Mouse (Mus musculus) liver, embryonic 12.5 days (tissue): Measurements from ENCODE around the gene Nagpa. TPM values are rescaled to one million over a fixed set of nuclear protein-coding genes. Genes with fewer than 3 reads are reported as not detected.

Experiments
- ATAC-seq: fragments of 200-750 bp; cut with Nextera tagmentation; 2 replicates; pipeline ENCODE4 v1.8.0; 2017; ENCODE audit warnings: moderate number of reproducible peaks, mild to moderate bottlenecking, moderate library complexity
- H3K27ac ChIP-seq: fragments of 300-500 bp; sonication (generic); 2 replicates; pipeline ENCODE4 v1.5.1; 2016; ENCODE audit warnings: mild to moderate bottlenecking
- H3K27me3 ChIP-seq: fragments of 300-500 bp; sonication (generic); replicated peaks from 2 replicates; pipeline ENCODE4 v1.6.1; 2016; ENCODE audit warnings: mild to moderate bottlenecking, moderate library complexity
- H3K36me3 ChIP-seq: fragments of 300-500 bp; sonication (generic); 2 replicates; pipeline ENCODE4 v1.6.1; 2016; ENCODE audit warnings: mild to moderate bottlenecking, moderate library complexity
- H3K4me1 ChIP-seq: fragments of 300-500 bp; sonication (generic); 2 replicates; pipeline ENCODE4 v1.6.1; 2016
- H3K4me2 ChIP-seq: fragments of 300-500 bp; sonication (generic); 2 replicates; pipeline ENCODE4 v1.6.1; 2016; ENCODE audit warnings: mild to moderate bottlenecking, moderate library complexity
- H3K4me3 ChIP-seq: fragments of 300-500 bp; sonication (generic); 2 replicates; pipeline ENCODE4 v1.5.1; 2016; ENCODE audit warnings: mild to moderate bottlenecking, moderate library complexity
- H3K9ac ChIP-seq: fragments of 300-500 bp; sonication (generic); 2 replicates; pipeline ENCODE4 v1.6.1; 2016; ENCODE audit warnings: mild to moderate bottlenecking, moderate library complexity
- H3K9me3 ChIP-seq: fragments of 300-500 bp; sonication (generic); replicated peaks from 2 replicates; pipeline ENCODE4 v1.6.1; 2016; ENCODE audit warnings: mild to moderate bottlenecking, moderate library complexity
- WGBS: fragments of 180-500 bp; shearing (Covaris S2); methylation state at CpG from one replicate; pipeline ENCODE4 v1.1.7; 2016; ENCODE audit not compliant: insufficient replicate concordance; 5-methylcytosine and 5-hydroxymethylcytosine counted together
- polyA plus RNA-seq: library from polyadenylated mRNA; unstranded; fragments of >200 nt; fragmentation: Nextera tagmentation; extraction: Ambion mirVana; gene quantifications from 2 replicates; pipeline ENCODE4 v1.2.1, GENCODE M21; 2016

Nagpa gene
- polyA plus RNA-seq, 1 experiment from 2014 or later = 19.3 TPM

GRCm38 (mm10) chr16:5185691-5186090 is 18.1 kb downstream of the Nagpa start:
- WGBS = 66% methylated on average over 7 of the region's 7 CpGs
- no peaks in the 10 kb centered on the region for H3K36me3 ChIP-seq
- peaks cover 11% of the 10 kb centered on the region for H3K27me3 ChIP-seq
- no peak for ATAC-seq
- H3K4me1 ChIP-seq = no peaks in the 10 kb centered on the region
- no peak overlapping the region for H3K4me3 ChIP-seq
- no peak overlapping the region for H3K4me2 ChIP-seq
- H3K9ac ChIP-seq = no peak overlapping the region
- no peaks in the 10 kb centered on the region for H3K9me3 ChIP-seq
- no peak overlapping the region for H3K27ac ChIP-seq

DNA sequence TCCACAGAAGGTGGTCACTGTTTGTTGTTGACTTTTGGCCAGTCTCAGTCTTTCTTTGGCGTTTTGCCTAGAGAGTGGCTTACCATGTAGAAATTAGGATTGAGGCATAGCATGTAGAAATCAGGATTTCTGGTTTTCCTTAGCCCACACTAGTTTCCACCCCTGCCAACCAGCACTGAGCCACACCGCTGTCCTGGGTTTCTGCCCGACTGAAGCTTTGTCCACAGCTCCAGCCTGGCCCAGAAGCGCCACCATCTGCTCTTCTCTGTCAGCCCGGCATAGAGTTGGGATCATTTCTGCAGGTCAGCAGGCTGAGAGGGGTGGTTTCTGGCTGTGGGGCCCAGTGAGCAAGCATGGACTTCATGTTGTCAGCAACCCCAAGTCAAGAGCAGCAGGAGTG is 18.9 kb downstream of the Nagpa start:
- no peaks in the 10 kb centered on the region for H3K9me3 ChIP-seq
- no peak overlapping the region for H3K4me3 ChIP-seq
- WGBS = 56% methylated on average over 5 of the region's 5 CpGs
- ATAC-seq = no peak
- no peaks in the 10 kb centered on the region for H3K4me1 ChIP-seq
- no peak overlapping the region for H3K4me2 ChIP-seq
- H3K36me3 ChIP-seq = no peaks in the 10 kb centered on the region
- H3K27me3 ChIP-seq = peaks cover 10% of the 10 kb centered on the region
- no peak overlapping the region for H3K9ac ChIP-seq
- no peak overlapping the region for H3K27ac ChIP-seq

- ATAC-seq = no peak
- Histone ChIP-seq H3K27me3 (peaks cover 5% of the 10 kb centered on the region), H3K4me2 (no peak overlapping the region), H3K9ac (no peak overlapping the region), H3K27ac (no peak overlapping the region), H3K4me3 (no peak overlapping the region), H3K4me1 (no peaks in the 10 kb centered on the region), H3K9me3 (no peaks in the 10 kb centered on the region), H3K36me3 (no peaks in the 10 kb centered on the region)
- WGBS = 39% methylated on average over 8 of the region's 8 CpGs
Measured at GRCm38 (mm10) chr16:5184101-5184500, 19.7 kb downstream of the Nagpa start.

- ATAC-seq = no peak
- H3K9ac ChIP-seq = no peak overlapping the region
- H3K4me2 ChIP-seq = no peak overlapping the region
- H3K9me3 ChIP-seq = no peaks in the 10 kb centered on the region
- 64% methylated on average over 18 of the region's 18 CpGs for WGBS
- no peak overlapping the region for H3K27ac ChIP-seq
- H3K27me3 ChIP-seq = peaks cover 5% of the 10 kb centered on the region
- H3K4me3 ChIP-seq = no peak overlapping the region
- H3K4me1 ChIP-seq = no peaks in the 10 kb centered on the region
- H3K36me3 ChIP-seq = no peaks in the 10 kb centered on the region
Measured at GRCm38 (mm10) chr16:5183310-5183975, 20.4 kb downstream of the Nagpa start.

DNA sequence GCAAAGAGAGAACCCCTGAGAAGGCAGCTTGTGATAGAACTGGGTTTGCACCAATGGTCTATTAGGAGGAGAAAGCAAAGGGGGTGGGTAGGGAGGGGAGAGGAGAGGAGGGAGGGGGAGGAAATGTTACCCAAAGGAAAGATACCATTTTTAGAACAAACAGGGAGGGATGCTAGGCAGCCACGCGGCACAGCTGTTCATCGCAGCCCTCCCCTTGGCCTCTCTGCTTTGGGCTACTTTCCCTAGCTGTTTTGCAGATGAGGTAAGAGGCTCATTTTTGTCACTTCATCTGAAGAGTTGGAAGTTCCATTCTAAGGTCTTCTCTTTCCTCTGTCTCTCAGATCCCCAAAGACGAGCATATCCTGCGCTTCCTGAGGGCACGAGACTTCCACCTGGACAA is 31.2 kb downstream of the Nagpa start:
- Histone ChIP-seq H3K4me3 (no peak overlapping the region), H3K36me3 (no peaks in the 10 kb centered on the region), H3K9me3 (no peaks in the 10 kb centered on the region), H3K27ac (no peak overlapping the region), H3K4me2 (no peak overlapping the region), H3K9ac (no peak overlapping the region), H3K4me1 (no peaks in the 10 kb centered on the region), H3K27me3 (no peaks in the 10 kb centered on the region)
- ATAC-seq = no peak
- 67% methylated on average over 6 of the region's 6 CpGs for WGBS

DNA sequence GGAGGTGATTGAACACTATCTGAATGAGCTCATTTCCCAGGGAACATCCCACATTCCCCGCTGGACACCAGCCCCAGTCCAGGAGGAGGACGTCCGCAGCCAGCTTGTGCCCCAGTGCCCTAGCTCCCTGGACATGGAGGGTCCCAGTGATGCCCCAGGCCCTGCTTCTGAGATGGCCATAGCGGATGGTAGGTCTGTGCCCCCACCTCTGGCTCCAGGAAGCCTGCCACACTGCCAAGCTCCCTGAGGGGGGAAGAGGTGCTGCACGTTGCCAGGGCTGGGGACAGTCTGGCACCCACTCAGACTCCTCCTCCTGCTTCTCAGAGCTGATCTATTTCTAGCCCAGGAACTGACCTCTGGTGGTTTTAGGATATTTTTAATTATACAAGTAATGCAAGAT is 35.0 kb downstream of the Nagpa start:
- no peaks in the 10 kb centered on the region for H3K9me3 ChIP-seq
- 69% methylated on average over 5 of the region's 5 CpGs for WGBS
- H3K27ac ChIP-seq = no peak overlapping the region
- H3K27me3 ChIP-seq = no peaks in the 10 kb centered on the region
- no peak overlapping the region for H3K4me3 ChIP-seq
- no peak overlapping the region for H3K4me2 ChIP-seq
- H3K4me1 ChIP-seq = no peaks in the 10 kb centered on the region
- no peaks in the 10 kb centered on the region for H3K36me3 ChIP-seq
- H3K9ac ChIP-seq = no peak overlapping the region
- ATAC-seq = no peak

DNA sequence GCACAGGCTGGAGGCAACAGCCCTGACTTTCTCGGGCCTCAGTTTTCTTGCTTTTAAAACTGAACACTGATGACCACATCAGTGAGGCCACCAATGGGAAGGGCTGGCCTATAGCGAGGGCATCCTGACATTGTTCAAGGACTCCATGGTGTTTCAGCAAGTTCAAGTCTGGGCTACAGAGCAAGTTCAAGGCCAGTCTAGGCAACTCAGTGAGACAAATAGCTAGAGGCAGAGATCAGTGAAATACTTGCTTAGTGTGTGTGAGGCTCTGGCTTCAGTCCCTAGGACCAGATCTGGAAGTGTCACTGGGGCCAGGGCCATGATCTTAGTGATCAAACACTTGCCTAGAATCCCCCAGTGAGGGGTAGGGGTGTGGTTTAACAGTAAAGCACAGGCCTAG is 35.8 kb downstream of the Nagpa start:
- no peak for ATAC-seq
- H3K4me1 ChIP-seq = no peaks in the 10 kb centered on the region
- H3K27ac ChIP-seq = no peak overlapping the region
- no peak overlapping the region for H3K4me3 ChIP-seq
- no peak overlapping the region for H3K4me2 ChIP-seq
- WGBS = 63% methylated on average over 2 of the region's 2 CpGs
- H3K9ac ChIP-seq = no peak overlapping the region
- no peaks in the 10 kb centered on the region for H3K27me3 ChIP-seq
- H3K36me3 ChIP-seq = no peaks in the 10 kb centered on the region
- H3K9me3 ChIP-seq = no peaks in the 10 kb centered on the region

DNA sequence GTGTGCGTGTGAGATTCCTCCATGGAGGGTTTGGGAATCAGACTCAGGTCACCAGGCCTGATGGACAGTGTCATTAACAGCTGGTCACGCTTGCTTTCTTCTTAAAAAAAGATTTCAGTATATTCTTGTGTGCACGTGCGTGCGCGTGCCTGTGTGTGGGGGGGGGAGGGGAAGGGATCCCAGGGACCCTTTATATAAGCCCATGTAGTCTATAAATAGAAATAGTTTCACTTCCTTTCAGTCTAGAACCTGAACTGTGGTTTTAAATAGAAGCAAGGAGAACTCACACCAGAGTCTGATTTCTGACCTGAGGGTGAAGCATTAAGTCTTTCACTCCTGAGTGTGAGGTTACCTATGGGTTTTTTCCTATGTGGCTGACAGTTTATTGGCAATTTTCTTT is 39.5 kb downstream of the Nagpa start:
- 0 out of 2 replicates have a peak, but pooled peaks cover 7% of the 10 kb centered on the region for H3K27me3 ChIP-seq

DNA sequence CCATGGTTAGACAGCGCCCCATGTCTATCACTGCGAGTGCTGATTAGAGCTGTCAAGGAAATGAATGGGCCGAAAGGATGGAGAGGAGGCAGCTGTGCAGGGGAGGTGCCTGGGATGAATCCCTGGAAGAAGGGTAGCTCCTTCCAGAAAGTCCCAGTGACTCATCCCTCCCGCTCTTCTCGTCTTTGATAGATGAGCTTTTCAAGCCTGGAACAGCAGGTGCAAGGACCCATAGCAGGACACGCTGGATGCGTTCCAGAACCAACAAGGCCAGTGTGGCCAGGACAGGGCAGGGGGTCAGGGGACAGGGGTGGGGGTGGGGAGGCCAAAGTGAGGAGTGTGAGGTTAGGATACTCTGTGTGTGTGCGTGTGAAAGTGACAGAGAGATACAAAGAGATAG is 44.6 kb downstream of the Nagpa start:
- no peaks in the 10 kb centered on the region for H3K4me1 ChIP-seq
- no peak for ATAC-seq
- 60% methylated on average over 8 of the region's 8 CpGs for WGBS
- no peak overlapping the region for H3K9ac ChIP-seq
- no peak overlapping the region for H3K27ac ChIP-seq
- H3K27me3 ChIP-seq = peaks cover 16% of the 10 kb centered on the region; the same call in 1 of the 2 replicates
- no peak overlapping the region for H3K4me3 ChIP-seq
- H3K4me2 ChIP-seq = no peak overlapping the region
- H3K9me3 ChIP-seq = no peaks in the 10 kb centered on the region
- no peaks in the 10 kb centered on the region for H3K36me3 ChIP-seq

More for the DNA sequence above, 39.5 kb downstream of the Nagpa start:
- no peak overlapping the region for H3K27ac ChIP-seq
- no peak overlapping the region for H3K4me2 ChIP-seq
- H3K9ac ChIP-seq = no peak overlapping the region
- H3K36me3 ChIP-seq = no peaks in the 10 kb centered on the region
- 60% methylated on average over 6 of the region's 6 CpGs for WGBS
- no peaks in the 10 kb centered on the region for H3K9me3 ChIP-seq
- ATAC-seq = no peak
- H3K4me1 ChIP-seq = no peaks in the 10 kb centered on the region
- no peak overlapping the region for H3K4me3 ChIP-seq

DNA sequence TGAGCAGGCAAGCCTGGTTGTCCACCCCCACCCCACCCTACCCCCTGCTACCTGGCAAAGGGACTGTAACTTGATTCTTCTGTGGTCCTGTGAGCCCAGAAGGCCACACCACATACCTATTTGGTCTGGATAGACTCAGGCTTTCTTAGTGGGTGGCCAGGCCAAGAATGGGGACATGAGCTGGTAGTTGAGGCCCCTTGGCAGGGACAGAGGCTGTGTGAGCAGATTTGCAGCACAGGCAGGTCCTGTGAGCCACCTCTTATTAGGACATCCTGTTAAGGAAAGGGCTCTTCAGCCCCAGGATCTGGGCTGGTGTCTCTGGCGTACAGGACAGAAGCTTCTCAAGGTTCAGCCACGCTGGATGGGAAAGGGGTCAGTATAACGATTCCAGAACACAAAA is 46.7 kb downstream of the Nagpa start:
- Histone ChIP-seq H3K27ac (no peak overlapping the region), H3K36me3 (no peaks in the 10 kb centered on the region)
- WGBS = 61% methylated on average over 3 of the region's 3 CpGs

GRCm38 (mm10) chr16:5156495-5156894 is 47.3 kb downstream of the Nagpa start:
- Histone ChIP-seq H3K9ac (no peak overlapping the region), H3K9me3 (no peaks in the 10 kb centered on the region), H3K4me1 (no peaks in the 10 kb centered on the region), H3K4me3 (no peak overlapping the region), H3K4me2 (no peak overlapping the region), H3K27ac (no peak overlapping the region), H3K27me3 (peaks cover 19% of the 10 kb centered on the region), H3K36me3 (no peaks in the 10 kb centered on the region)
- ATAC-seq = no peak
- WGBS = 50% methylated on average over 2 of the region's 2 CpGs

More for the DNA sequence above, 46.7 kb downstream of the Nagpa start:
- H3K9me3 ChIP-seq = no peaks in the 10 kb centered on the region
- H3K4me2 ChIP-seq = no peak overlapping the region
- no peak overlapping the region for H3K9ac ChIP-seq
- H3K27me3 ChIP-seq = peaks cover 20% of the 10 kb centered on the region
- H3K4me3 ChIP-seq = no peak overlapping the region
- ATAC-seq = no peak
- H3K4me1 ChIP-seq = no peaks in the 10 kb centered on the region

- H3K36me3 ChIP-seq = no peaks in the 10 kb centered on the region
- no peaks in the 10 kb centered on the region for H3K9me3 ChIP-seq
- no peaks in the 10 kb centered on the region for H3K4me1 ChIP-seq
- H3K9ac ChIP-seq = no peak overlapping the region
- H3K4me3 ChIP-seq = no peak overlapping the region
- no peak for ATAC-seq
- no peak overlapping the region for H3K4me2 ChIP-seq
- H3K27ac ChIP-seq = no peak overlapping the region
- peaks cover 15% of the 10 kb centered on the region for H3K27me3 ChIP-seq
- 45% methylated on average over 3 of the region's 3 CpGs for WGBS
Measured at GRCm38 (mm10) chr16:5155014-5155413, 48.8 kb downstream of the Nagpa start.
